Mouse (Mus musculus): ENCODE results near the gene Ppp5c.

GRCm38 (mm10) chr7:17066412-17066811 lies 38.7 kb upstream of the Ppp5c start:
- no peak for TF ChIP-seq CTCF (IDR thresholded peaks at IDR 0.05; ENCODE audit: borderline replicate concordance, control insufficient read depth, extremely low read depth, insufficient read depth, low read length, poor library complexity)
- no peak for TF ChIP-seq POLR2A (IDR thresholded peaks at IDR 0.05; ENCODE audit: control insufficient read depth, extremely low read depth, insufficient read depth, low read length, poor library complexity)
